Mouse (Mus musculus): ENCODE results near the gene Tas2r108. TPM values are rescaled to one million over a fixed set of nuclear protein-coding genes. Genes with fewer than 3 reads are reported as not detected.

The Tas2r108 gene
- total and polyA plus RNA-seq, 3 experiments = not detected

DNA sequence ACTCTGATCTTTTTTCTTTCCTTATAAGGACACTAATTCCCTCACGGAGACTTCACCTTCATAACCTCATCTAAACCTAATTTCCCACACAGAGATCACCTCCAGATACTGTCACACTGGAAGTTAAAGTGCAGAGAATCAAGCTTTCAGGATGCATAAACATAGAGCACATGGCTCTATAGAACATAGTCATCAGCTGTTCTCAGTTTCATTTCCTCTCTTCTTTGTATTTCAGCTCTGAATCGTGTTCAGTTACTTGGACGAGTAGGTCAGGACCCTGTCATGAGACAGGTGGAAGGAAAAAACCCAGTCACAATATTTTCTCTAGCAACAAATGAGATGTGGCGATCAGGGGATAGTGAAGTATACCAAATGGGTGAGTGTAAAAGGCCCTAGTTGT is 17.2 kb upstream of the Tas2r108 start:
- intact Hi-C loops (cut with DNase I) = no loop called here

DNA sequence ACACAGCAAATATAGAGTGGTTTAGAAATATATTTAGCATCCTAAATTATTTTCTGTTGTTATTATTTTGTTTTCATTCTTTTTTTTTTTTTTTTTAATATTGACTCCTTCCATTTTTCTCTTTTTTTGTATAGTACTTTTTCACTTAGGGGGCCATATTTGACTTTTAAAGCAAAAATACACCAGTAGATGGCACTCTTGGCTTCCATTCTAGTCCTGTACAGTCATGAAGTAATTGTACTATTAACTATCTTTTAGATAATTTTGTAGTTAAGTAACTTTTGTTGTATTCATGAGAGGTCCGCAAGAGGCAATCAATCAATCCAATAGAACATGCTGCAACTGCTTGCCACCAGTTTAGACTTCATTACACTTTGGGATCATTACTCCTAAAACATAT is 13.6 kb upstream of the Tas2r108 start:
- TF ChIP-seq POLR2A (IDR thresholded peaks at IDR 0.05; ENCODE audit: insufficient read depth, low read depth, low read length) (no peak), CTCF (IDR thresholded peaks at IDR 0.05) (peak; percentile 53)
- no peak overlapping the region for H3K9ac ChIP-seq (ENCODE audit: low read depth, low read length)

More for the DNA sequence above, 17.2 kb upstream of the Tas2r108 start:
- peaks cover 24% of the 10 kb centered on the region for H3K36me3 ChIP-seq (ENCODE audit: control insufficient read depth, insufficient read depth, low read length)
- WGBS = 80% methylated on average over 4 of the region's 4 CpGs
- H3K27me3 ChIP-seq (ENCODE audit: control insufficient read depth, insufficient read depth, low read length) = no peaks in the 10 kb centered on the region
- H3K27ac ChIP-seq = no peak overlapping the region
- no peak for TF ChIP-seq POLR2A (IDR thresholded peaks at IDR 0.05; ENCODE audit: insufficient read depth, low read depth, low read length)
- TF ChIP-seq CTCF (IDR thresholded peaks at IDR 0.05) = no peak
- TF ChIP-seq EP300 (IDR thresholded peaks at IDR 0.05; ENCODE audit: insufficient read depth, low read depth, low read length) = no peak
- no peak overlapping the region for H3K4me3 ChIP-seq
- DNase-seq = no peak
- H3K4me1 ChIP-seq (ENCODE audit: control insufficient read depth, insufficient read depth, low read length) = peaks cover 3% of the 10 kb centered on the region; the same call in 1 of the 2 replicates
- no peaks in the 10 kb centered on the region; the same call in 1 of the 2 replicates for H3K79me2 ChIP-seq (replicated peaks; ENCODE audit: control insufficient read depth, insufficient read depth, low read length)
- no peak overlapping the region for H3K9ac ChIP-seq (ENCODE audit: low read depth, low read length)

DNA sequence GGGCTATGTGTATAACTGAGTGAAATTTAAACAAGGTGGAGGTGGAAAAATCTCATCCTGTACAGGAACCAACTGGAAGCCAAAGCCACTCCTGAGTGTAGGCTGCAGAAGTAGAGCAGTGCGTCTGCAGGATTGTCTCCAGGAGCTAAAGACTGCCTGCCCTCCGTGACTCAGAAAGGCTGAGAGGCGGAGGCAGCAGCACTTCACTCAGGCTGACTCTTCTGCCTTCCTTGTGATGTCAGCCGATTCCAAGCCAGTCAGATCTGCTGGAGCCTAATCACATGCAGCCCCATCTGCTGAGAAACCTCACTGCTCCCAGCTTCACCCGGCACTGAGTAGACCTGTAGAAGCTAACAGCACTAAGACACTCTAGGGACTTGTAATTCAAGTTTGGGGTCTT is 11.0 kb upstream of the Tas2r108 start:
- H3K4me3 ChIP-seq = no peak overlapping the region
- WGBS = 90% methylated on average over 5 of the region's 5 CpGs
- no peaks in the 10 kb centered on the region for H3K27me3 ChIP-seq (ENCODE audit: control insufficient read depth, insufficient read depth, low read length)
- no peak overlapping the region for H3K27ac ChIP-seq
- no peaks in the 10 kb centered on the region for H3K79me2 ChIP-seq (replicated peaks; ENCODE audit: control insufficient read depth, insufficient read depth, low read length)
- DNase-seq = no peak
- H3K4me1 ChIP-seq (ENCODE audit: control insufficient read depth, insufficient read depth, low read length) = no peaks in the 10 kb centered on the region
- no peaks in the 10 kb centered on the region; the same call in none of the 2 replicates for H3K36me3 ChIP-seq (ENCODE audit: control insufficient read depth, insufficient read depth, low read length)
- TF ChIP-seq POLR2A (IDR thresholded peaks at IDR 0.05; ENCODE audit: insufficient read depth, low read depth, low read length) = no peak
- no peak for TF ChIP-seq CTCF (IDR thresholded peaks at IDR 0.05)
- no peak for TF ChIP-seq EP300 (IDR thresholded peaks at IDR 0.05; ENCODE audit: insufficient read depth, low read depth, low read length)
- H3K9ac ChIP-seq (ENCODE audit: low read depth, low read length) = no peak overlapping the region
- intact Hi-C loops (cut with DNase I) = no loop called here

More for the DNA sequence above, 13.6 kb upstream of the Tas2r108 start:
- DNase-seq = no peak
- no peak overlapping the region for H3K27ac ChIP-seq
- WGBS = 79% methylated on average over 1 of the region's 1 CpGs
- H3K36me3 ChIP-seq (ENCODE audit: control insufficient read depth, insufficient read depth, low read length) = peaks cover 17% of the 10 kb centered on the region
- H3K79me2 ChIP-seq (replicated peaks; ENCODE audit: control insufficient read depth, insufficient read depth, low read length) = no peaks in the 10 kb centered on the region; the same call in 1 of the 2 replicates
- no peak overlapping the region for H3K4me3 ChIP-seq
- intact Hi-C loops (cut with DNase I) = loop anchor here (2.0 kb wide), 1 partner anchor 209 kb away; no protein-coding TSS in a partner anchor
- H3K27me3 ChIP-seq (ENCODE audit: control insufficient read depth, insufficient read depth, low read length) = no peaks in the 10 kb centered on the region
- no peaks in the 10 kb centered on the region for H3K4me1 ChIP-seq (ENCODE audit: control insufficient read depth, insufficient read depth, low read length)

DNA sequence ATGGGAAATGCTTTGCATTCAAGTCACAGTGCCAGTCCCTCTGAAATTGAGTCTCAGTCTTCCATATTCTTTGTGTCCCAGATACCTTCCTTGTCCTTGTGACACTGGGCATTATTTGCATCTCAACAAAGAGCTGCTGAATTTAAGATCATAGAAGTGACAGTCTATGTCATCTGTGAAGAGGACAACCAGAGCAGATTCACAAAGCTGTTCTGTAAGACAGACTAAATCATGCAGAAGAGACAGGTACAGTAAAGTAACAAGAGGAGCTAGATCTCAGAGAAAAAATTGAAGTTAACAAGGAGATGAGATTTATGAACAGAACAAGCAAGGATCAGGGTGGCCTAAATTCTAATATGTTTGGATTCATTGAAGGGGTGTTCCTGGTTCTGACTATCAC is 2.4 kb upstream of the Tas2r108 start, which contains the start of gene Tas2r137:
Gene Tas2r137, plus strand, starts transcription at position 301 of the 400 bp plus-strand sequence.
- TF ChIP-seq EP300 (IDR thresholded peaks at IDR 0.05; ENCODE audit: insufficient read depth, low read depth, low read length) = no peak
- no peak for TF ChIP-seq CTCF (IDR thresholded peaks at IDR 0.05)
- TF ChIP-seq POLR2A (IDR thresholded peaks at IDR 0.05; ENCODE audit: insufficient read depth, low read depth, low read length) = no peak
- H3K27ac ChIP-seq = no peak within 1 kb of the TSS

GRCm38 (mm10) chr6:40519408-40519807 is 26.1 kb downstream of the Tas2r108 start, which contains the start of gene Prss37:
Gene Prss37, minus strand, starts transcription at chr6:40519508.
- intact Hi-C loops (cut with DNase I) = no loop called here
- WGBS = 71% methylated on average over 1 of the region's 1 CpGs
- H3K79me2 ChIP-seq (replicated peaks; ENCODE audit: control insufficient read depth, insufficient read depth, low read length) = no peaks in the 10 kb centered on the region

More for the DNA sequence above, 2.4 kb upstream of the Tas2r108 start, which contains the start of gene Tas2r137:
- intact Hi-C loops (cut with DNase I) = no loop called here
- Histone ChIP-seq H3K4me1 (ENCODE audit: control insufficient read depth, insufficient read depth, low read length) (no peaks in the 10 kb centered on the region), H3K27me3 (ENCODE audit: control insufficient read depth, insufficient read depth, low read length) (no peaks in the 10 kb centered on the region), H3K79me2 (replicated peaks; ENCODE audit: control insufficient read depth, insufficient read depth, low read length) (no peaks in the 10 kb centered on the region), H3K36me3 (ENCODE audit: control insufficient read depth, insufficient read depth, low read length) (no peaks in the 10 kb centered on the region), H3K9ac (ENCODE audit: low read depth, low read length) (no peak within 1 kb of the TSS), H3K4me3 (no peak within 1 kb of the TSS)
- no peak for DNase-seq

More at GRCm38 (mm10) chr6:40519408-40519807, 26.1 kb downstream of the Tas2r108 start, which contains the start of gene Prss37:
- H3K27ac ChIP-seq = no peak within 1 kb of the TSS
- DNase-seq = no peak
- H3K27me3 ChIP-seq (ENCODE audit: control insufficient read depth, insufficient read depth, low read length) = no peaks in the 10 kb centered on the region
- H3K36me3 ChIP-seq (ENCODE audit: control insufficient read depth, insufficient read depth, low read length) = no peaks in the 10 kb centered on the region
- TF ChIP-seq CTCF (IDR thresholded peaks at IDR 0.05) = no peak
- no peak within 1 kb of the TSS for H3K4me3 ChIP-seq
- no peak within 1 kb of the TSS for H3K9ac ChIP-seq (ENCODE audit: low read depth, low read length)
- no peaks in the 10 kb centered on the region for H3K4me1 ChIP-seq (ENCODE audit: control insufficient read depth, insufficient read depth, low read length)

Other genes with a start within 250 kb of the Tas2r108 start
- 10 to 100 TPM; 16.6 to 17.5 TPM for gene Agk, start 168.4 kb upstream of the Tas2r108 start, total RNA-seq (2021)
- gene Agk, start 168.4 kb upstream of the Tas2r108 start, polyA plus RNA-seq (2012; rRNA removed) = 10.7 and 17.4 TPM in 2 replicates
- gene E330009J07Rik, start 57.4 kb upstream of the Tas2r108 start, total RNA-seq (2021) = 1 to 10 TPM; 2.5 to 4.5 TPM
- gene E330009J07Rik, start 57.4 kb upstream of the Tas2r108 start, polyA plus RNA-seq (2012; rRNA removed) = 1.7 and 3.5 TPM in 2 replicates
- not detected for gene Wee2, start 54.4 kb upstream of the Tas2r108 start, total RNA-seq (2021)
- gene Wee2, start 54.4 kb upstream of the Tas2r108 start, polyA plus RNA-seq (2012; rRNA removed) = not detected in 2 replicates
- gene Ssbp1, start 22.2 kb upstream of the Tas2r108 start, total RNA-seq (2021) = 10 to 100 TPM; 32.0 to 36.5 TPM
- gene Ssbp1, start 22.2 kb upstream of the Tas2r108 start, polyA plus RNA-seq (2012; rRNA removed) = 12.7 and 18.3 TPM in 2 replicates
- not detected for gene Tas2r137, start 2.3 kb upstream of the Tas2r108 start, total RNA-seq (2021)
- 0.15 TPM in 1 of 2 replicates, not detected in the other for gene Tas2r137, start 2.3 kb upstream of the Tas2r108 start, polyA plus RNA-seq (2012; rRNA removed)
- gene Prss37, start 26.0 kb downstream of the Tas2r108 start, total RNA-seq (2021) = not detected
- gene Prss37, start 26.0 kb downstream of the Tas2r108 start, polyA plus RNA-seq (2012; rRNA removed) = 0.10 TPM in 1 of 2 replicates, not detected in the other
- not detected for gene Olfr461, start 61.5 kb downstream of the Tas2r108 start, total RNA-seq (2021)
- not detected in 2 replicates for gene Olfr461, start 61.5 kb downstream of the Tas2r108 start, polyA plus RNA-seq (2012; rRNA removed)
- not detected for gene Olfr460, start 76.0 kb downstream of the Tas2r108 start, total RNA-seq (2021)
- not detected in 2 replicates for gene Olfr460, start 76.0 kb downstream of the Tas2r108 start, polyA plus RNA-seq (2012; rRNA removed)
- gene Clec5a, start 92.3 kb downstream of the Tas2r108 start, total RNA-seq (2021) = 1 to 10 TPM in 1 of 2 experiments, under 1 TPM in 1; 0.68 to 1.9 TPM
- 0.47 and 1.0 TPM in 2 replicates for gene Clec5a, start 92.3 kb downstream of the Tas2r108 start, polyA plus RNA-seq (2012; rRNA removed)
- not detected for gene Tas2r138, start 119.8 kb downstream of the Tas2r108 start, total RNA-seq (2021)
- not detected in 2 replicates for gene Tas2r138, start 119.8 kb downstream of the Tas2r108 start, polyA plus RNA-seq (2012; rRNA removed)
- gene Mgam, start 135.3 kb downstream of the Tas2r108 start, total RNA-seq (2021) = under 1 TPM in 1 of 2 experiments, not detected in 1; 0.20 TPM
- gene Mgam, start 135.3 kb downstream of the Tas2r108 start, polyA plus RNA-seq (2012; rRNA removed) = 0.08 and 0.41 TPM in 2 replicates

Measured in heart, adult 2 months (tissue).